9 mouse cellular contexts compared by ENCODE assay signal in genomic region chr11:108923188-108923575, GRCm38 (mm10). TPM values are rescaled to one million over a fixed set of nuclear protein-coding genes. Genes with fewer than 3 reads are reported as not detected.
DNase-seq lines count a peak whose midpoint lies in the region; ATAC-seq and TF ChIP-seq lines count a peak whose summit lies in the region.
"Had no signal": no experiment of that assay in that cellular context is flagged by ENCODE, and none has a peak within 500 bp of the region (broad histone marks: within the 10 kb centered on the region; RNA-seq: fewer than 3 reads in every experiment).

No protein-coding gene starts in this region.

- H3K4me1 ChIP-seq in kidney, adult 2 months (ENCODE audit: control insufficient read depth, insufficient read depth, low read length): no peaks in the 10 kb centered on the region
- H3K4me1 ChIP-seq in embryonic facial prominence, embryonic 13.5 days: peaks cover 56% of the 10 kb centered on the region
- peaks cover 23% of the 10 kb centered on the region for H3K4me1 ChIP-seq in hindbrain, postnatal 0 days (ENCODE audit: insufficient read depth, low read length)
- H3K4me1 ChIP-seq in midbrain, embryonic 16.5 days (ENCODE audit: control insufficient read depth, insufficient read depth, low read length): peaks cover 64% of the 10 kb centered on the region

- intact Hi-C loops in left cerebral cortex, postnatal 25 days (cut with DNase I): loop anchor here (2.0 to 5.0 kb wide), 2 partner anchors 66 to 474 kb away; no protein-coding TSS in a partner anchor

- no peak overlapping the region for H3K27ac ChIP-seq in kidney, adult 2 months (ENCODE audit: insufficient read depth, low read depth, low read length)
- peak overlapping the region; percentile 100 for H3K27ac ChIP-seq in embryonic facial prominence, embryonic 13.5 days
- H3K27ac ChIP-seq in hindbrain, postnatal 0 days: peak overlapping the region; percentile 4; the same call in 1 of the 2 replicates
- peak overlapping the region; percentile 55 for H3K27ac ChIP-seq in midbrain, embryonic 16.5 days (ENCODE audit: low read length)

- H3K27me3 ChIP-seq in kidney, adult 2 months (replicated peaks; ENCODE audit: control insufficient read depth, insufficient read depth, low read length): no peaks in the 10 kb centered on the region; the same call in 1 of the 2 replicates
- no peaks in the 10 kb centered on the region for H3K27me3 ChIP-seq in embryonic facial prominence, embryonic 13.5 days
- H3K27me3 ChIP-seq in hindbrain, postnatal 0 days (ENCODE audit: insufficient read depth, low read length): no peaks in the 10 kb centered on the region
- no peaks in the 10 kb centered on the region for H3K27me3 ChIP-seq in midbrain, embryonic 16.5 days (ENCODE audit: control insufficient read depth, insufficient read depth, low read depth, low read length)

- peak overlapping the region; percentile 97 for H3K9ac ChIP-seq in embryonic facial prominence, embryonic 13.5 days
- H3K9ac ChIP-seq in hindbrain, postnatal 0 days (replicated peaks; ENCODE audit: low read length): peak overlapping the region; percentile 88
- H3K9ac ChIP-seq in midbrain, embryonic 16.5 days (ENCODE audit: low read depth, low read length): peak overlapping the region; percentile 92

- ATAC-seq in embryonic facial prominence, embryonic 13.5 days (ENCODE audit: insufficient number of reproducible peaks, insufficient read depth, low FRiP score, low TSS enrichment, low read depth): no peak
- no peak for ATAC-seq in hindbrain, postnatal 0 days
- ATAC-seq in midbrain, embryonic 16.5 days: no peak

- TF ChIP-seq POLR2A in kidney, adult 2 months (IDR thresholded peaks at IDR 0.05; ENCODE audit: low read depth, low read length): no peak

- no peak for TF ChIP-seq CTCF in kidney, adult 2 months (conservative IDR thresholded peaks at IDR 0.05; ENCODE audit: insufficient read depth, insufficient read length, low read depth, low read length)
- TF ChIP-seq CTCF in hindbrain, postnatal 0 days (IDR thresholded peaks at IDR 0.05; ENCODE audit: low read depth): no peak

- WGBS in kidney, adult 2 months: 13% methylated on average over 17 of the region's 17 CpGs
- WGBS in embryonic facial prominence, embryonic 13.5 days: 0% methylated on average over 17 of the region's 17 CpGs
- 4% methylated on average over 17 of the region's 17 CpGs for WGBS in hindbrain, postnatal 0 days
- WGBS in midbrain, embryonic 16.5 days: 1% methylated on average over 17 of the region's 17 CpGs

- no peak for DNase-seq in kidney, adult 2 months
- DNase-seq in kidney, adult 8-10 months: no peak
- no peak for DNase-seq in hindbrain, postnatal 0 days (ENCODE audit: low spot score)
- no peak for DNase-seq in natural killer cell, adult 2 months (ENCODE audit: low spot score in 2 of 2)
- DNase-seq in left cerebral cortex, postnatal 25 days (ENCODE audit: low spot score in 2 of 2): no peak
- no peak for DNase-seq in right cerebral cortex, postnatal 36 days (ENCODE audit: low spot score in 2 of 2)
- DNase-seq: heart, postnatal 36 days had no signal

- H3K9me3 ChIP-seq in embryonic facial prominence, embryonic 13.5 days: no peaks in the 10 kb centered on the region
- no peaks in the 10 kb centered on the region for H3K9me3 ChIP-seq in hindbrain, postnatal 0 days (ENCODE audit: low read length)
- no peaks in the 10 kb centered on the region for H3K9me3 ChIP-seq in midbrain, embryonic 16.5 days (replicated peaks; ENCODE audit: control insufficient read depth, low read length, poor library complexity, severe bottlenecking)

- H3K4me2 ChIP-seq in embryonic facial prominence, embryonic 13.5 days: peak overlapping the region; percentile 90
- H3K4me2 ChIP-seq in hindbrain, postnatal 0 days (ENCODE audit: low read depth, low read length): peak overlapping the region; percentile 93
- peak overlapping the region; percentile 88 for H3K4me2 ChIP-seq in midbrain, embryonic 16.5 days (ENCODE audit: low read length)

- H3K4me3 ChIP-seq in kidney, adult 2 months (ENCODE audit: insufficient read depth, low read depth, low read length): 0 out of 2 replicates have a peak overlapping the region, but pooled peaks have one; percentile 8
- H3K4me3 ChIP-seq in embryonic facial prominence, embryonic 13.5 days: peak overlapping the region; percentile 91
- peak overlapping the region; percentile 90 for H3K4me3 ChIP-seq in hindbrain, postnatal 0 days (ENCODE audit: low read length)
- H3K4me3 ChIP-seq in midbrain, embryonic 16.5 days (ENCODE audit: low read depth, low read length): peak overlapping the region; percentile 93

- H3K36me3 ChIP-seq in kidney, adult 2 months (ENCODE audit: control insufficient read depth, insufficient read depth, low read length): no peaks in the 10 kb centered on the region
- H3K36me3 ChIP-seq in embryonic facial prominence, embryonic 13.5 days: peaks cover 9% of the 10 kb centered on the region; the same call in 1 of the 2 replicates
- H3K36me3 ChIP-seq in hindbrain, postnatal 0 days (ENCODE audit: insufficient read depth, low read length): no peaks in the 10 kb centered on the region
- no peaks in the 10 kb centered on the region for H3K36me3 ChIP-seq in midbrain, embryonic 16.5 days (ENCODE audit: control insufficient read depth, insufficient read depth, low read length)

RNA-seq across cellular contexts. Expression of gene Axin2, which starts 3.0 kb away (rescaled TPM):
- polyA plus RNA-seq in kidney, adult 2 months (2012; rRNA removed): 2.7 and 3.1 TPM in 2 replicates
- 17.4 and 25.1 TPM in 2 replicates for polyA plus RNA-seq in embryonic facial prominence, embryonic 13.5 days (2015; fragmentation: Nextera tagmentation; extraction: Ambion mirVana)
- 31.8 and 38.0 TPM in 2 replicates for total RNA-seq in hindbrain, postnatal 0 days (2014; rRNA removed)
- 5.9 and 6.0 TPM in 2 replicates for polyA plus RNA-seq in hindbrain, postnatal 0 days (2015; fragmentation: Nextera tagmentation; extraction: Ambion mirVana)
- polyA plus RNA-seq in midbrain, embryonic 16.5 days (2015; fragmentation: Nextera tagmentation; extraction: Ambion mirVana): 9.3 and 11.3 TPM in 2 replicates
- total RNA-seq in left cerebral cortex, postnatal 25 days (2021): 10 to 100 TPM; 32.4 to 33.9 TPM

Comparison
In these comparisons a context has a peak if more than half of its experiments do, and no peak if none do; other contexts are left out.
1. H3K4me3 ChIP-seq: peak in every context shown above with its lines; median percentile 93 in midbrain, embryonic 16.5 days; 91 in embryonic facial prominence, embryonic 13.5 days; 90 in hindbrain, postnatal 0 days; 8 in kidney, adult 2 months.